ENCODE assay signal across 8 mouse cellular contexts in genomic region chr11:120784064-120784791, GRCm38 (mm10). TPM values are rescaled to one million over a fixed set of nuclear protein-coding genes. Genes with fewer than 3 reads are reported as not detected.
DNase-seq lines count a peak whose midpoint lies in the region; ATAC-seq and TF ChIP-seq lines count a peak whose summit lies in the region.

Gene Rfng, minus strand, starts transcription at chr11:120784207.
Gene Gps1, plus strand, starts transcription at chr11:120784272.

- peak; percentile 82 for DNase-seq in 3134 (ENCODE audit: extremely low read depth, insufficient read length, low spot score)
- DNase-seq in adrenal gland, postnatal 14 days: peak; percentile 91
- DNase-seq in embryonic facial prominence, embryonic 11.5 days (ENCODE audit: low spot score): peak; percentile 84
- peak; percentile 90 to 92 for DNase-seq in heart, adult 2 months
- DNase-seq in kidney, adult 8-10 months: peak; percentile 74 to 82
- peak; percentile 81 for DNase-seq in midbrain, postnatal 0 days (ENCODE audit: low spot score)
- peak; percentile 82 to 83 for DNase-seq in spleen, postnatal 36 days (ENCODE audit: low spot score in 2 of 2)

- H3K4me1 ChIP-seq in embryonic facial prominence, embryonic 11.5 days (ENCODE audit: control insufficient read depth, insufficient read depth, low read length): peaks cover 9% of the 10 kb centered on the region
- H3K4me1 ChIP-seq in heart, adult 2 months (ENCODE audit: control insufficient read depth, insufficient read depth, low read length): peaks cover 7% of the 10 kb centered on the region
- H3K4me1 ChIP-seq in limb, embryonic 15.5 days: peaks cover 26% of the 10 kb centered on the region
- peaks cover 9% of the 10 kb centered on the region; the same call in 1 of the 2 replicates for H3K4me1 ChIP-seq in midbrain, postnatal 0 days (ENCODE audit: insufficient read depth, low read length)

- H3K4me2 ChIP-seq in embryonic facial prominence, embryonic 11.5 days (ENCODE audit: low read depth, low read length): peak within 1 kb of the TSS; percentile 93
- peak within 1 kb of the TSS; percentile 90 for H3K4me2 ChIP-seq in limb, embryonic 15.5 days
- H3K4me2 ChIP-seq in midbrain, postnatal 0 days (ENCODE audit: low read depth, low read length, poor library complexity, severe bottlenecking): peak within 1 kb of the TSS; percentile 97

- no peaks in the 10 kb centered on the region for H3K9me3 ChIP-seq in embryonic facial prominence, embryonic 11.5 days (replicated peaks; ENCODE audit: control insufficient read depth, low read length)
- H3K9me3 ChIP-seq in limb, embryonic 15.5 days: no peaks in the 10 kb centered on the region
- no peaks in the 10 kb centered on the region for H3K9me3 ChIP-seq in midbrain, postnatal 0 days (ENCODE audit: low read length)

- TF ChIP-seq CTCF in heart, adult 2 months (IDR thresholded peaks at IDR 0.05): no peak
- TF ChIP-seq CTCF in midbrain, postnatal 0 days (IDR thresholded peaks at IDR 0.05): no peak

- intact Hi-C loops in heart, adult 2 months (cut with DNase I): no loop called here

- H3K27me3 ChIP-seq in embryonic facial prominence, embryonic 11.5 days (ENCODE audit: control insufficient read depth, insufficient read depth, low read length): no peaks in the 10 kb centered on the region
- H3K27me3 ChIP-seq in heart, adult 2 months (ENCODE audit: control insufficient read depth, insufficient read depth, low read length): no peaks in the 10 kb centered on the region
- H3K27me3 ChIP-seq in limb, embryonic 15.5 days: no peaks in the 10 kb centered on the region
- H3K27me3 ChIP-seq in midbrain, postnatal 0 days (ENCODE audit: insufficient read depth, low read length): no peaks in the 10 kb centered on the region

- H3K79me2 ChIP-seq in heart, adult 2 months (replicated peaks; ENCODE audit: control insufficient read depth, insufficient read depth, low read length): peaks cover 2% of the 10 kb centered on the region; the same call in 1 of the 2 replicates

- peak; percentile 79 for ATAC-seq in embryonic facial prominence, embryonic 11.5 days (replicated peaks; ENCODE audit: insufficient number of reproducible peaks, low FRiP score, low TSS enrichment, low read depth)
- ATAC-seq in limb, embryonic 15.5 days (ENCODE audit: insufficient number of reproducible peaks, low FRiP score, low TSS enrichment, low read depth): peak; percentile 68
- ATAC-seq in midbrain, postnatal 0 days (ENCODE audit: low FRiP score): peak; percentile 78

- WGBS in embryonic facial prominence, embryonic 11.5 days: under 1% methylated on average over 90 of the region's 107 CpGs
- WGBS in heart, adult 2 months: under 1% methylated on average over 86 of the region's 107 CpGs
- under 1% methylated on average over 96 of the region's 107 CpGs for WGBS in limb, embryonic 15.5 days
- 0% methylated on average over 56 of the region's 107 CpGs for WGBS in midbrain, postnatal 0 days

- TF ChIP-seq POLR2A in heart, adult 2 months (IDR thresholded peaks at IDR 0.05; ENCODE audit: insufficient read depth, low read depth, low read length): no peak

- H3K4me3 ChIP-seq in embryonic facial prominence, embryonic 11.5 days (ENCODE audit: low read depth, low read length): peak within 1 kb of the TSS; percentile 97
- peak within 1 kb of the TSS; percentile 77 for H3K4me3 ChIP-seq in heart, adult 2 months
- peak within 1 kb of the TSS; percentile 96 for H3K4me3 ChIP-seq in limb, embryonic 15.5 days
- H3K4me3 ChIP-seq in midbrain, postnatal 0 days (ENCODE audit: low read depth, low read length): peak within 1 kb of the TSS; percentile 84

- H3K36me3 ChIP-seq in embryonic facial prominence, embryonic 11.5 days (replicated peaks; ENCODE audit: control insufficient read depth, insufficient read depth, low read depth, low read length): peaks cover 5% of the 10 kb centered on the region
- H3K36me3 ChIP-seq in heart, adult 2 months (ENCODE audit: control insufficient read depth, insufficient read depth, low read length): no peaks in the 10 kb centered on the region
- H3K36me3 ChIP-seq in limb, embryonic 15.5 days: peaks cover 55% of the 10 kb centered on the region
- H3K36me3 ChIP-seq in midbrain, postnatal 0 days (ENCODE audit: insufficient read depth, low read length): peaks cover 35% of the 10 kb centered on the region

- TF ChIP-seq EP300 in heart, adult 2 months (IDR thresholded peaks at IDR 0.05; ENCODE audit: insufficient read depth, low read depth, low read length): no peak

- H3K9ac ChIP-seq in embryonic facial prominence, embryonic 11.5 days (replicated peaks; ENCODE audit: low read length): peak within 1 kb of the TSS; percentile 91
- H3K9ac ChIP-seq in heart, adult 2 months (ENCODE audit: low read depth, low read length): peak within 1 kb of the TSS; percentile 99
- peak within 1 kb of the TSS; percentile 85 for H3K9ac ChIP-seq in limb, embryonic 15.5 days
- H3K9ac ChIP-seq in midbrain, postnatal 0 days (replicated peaks; ENCODE audit: low read length, poor library complexity, severe bottlenecking): peak within 1 kb of the TSS; percentile 86

- H3K27ac ChIP-seq in embryonic facial prominence, embryonic 11.5 days (replicated peaks; ENCODE audit: low read depth, low read length): peak within 1 kb of the TSS; percentile 62
- H3K27ac ChIP-seq in heart, adult 2 months: peak within 1 kb of the TSS; percentile 88
- peak within 1 kb of the TSS; percentile 81 for H3K27ac ChIP-seq in limb, embryonic 15.5 days
- H3K27ac ChIP-seq in midbrain, postnatal 0 days (ENCODE audit: low read depth, low read length): peak within 1 kb of the TSS; percentile 82

RNA-seq across cellular contexts. Expression of gene Rfng, which starts in this region (rescaled TPM):
- total RNA-seq in adrenal gland, postnatal 14 days (2021): 18.5 and 18.6 TPM in 2 replicates
- polyA plus RNA-seq in embryonic facial prominence, embryonic 11.5 days (2014; fragmentation: Nextera tagmentation; extraction: Ambion mirVana): 16.2 and 21.2 TPM in 2 replicates
- total RNA-seq in heart, adult 2 months (2021): 10 to 100 TPM; 11.9 to 12.5 TPM
- polyA plus RNA-seq in heart, adult 2 months (2012; rRNA removed): 28.6 and 30.0 TPM in 2 replicates
- 50.7 TPM in 2 replicates for polyA plus RNA-seq in limb, embryonic 15.5 days (2015; fragmentation: Nextera tagmentation; extraction: Ambion mirVana)
- 86.5 and 106 TPM in 2 replicates for total RNA-seq in midbrain, postnatal 0 days (2014; rRNA removed)
- polyA plus RNA-seq in midbrain, postnatal 0 days (2015; fragmentation: Nextera tagmentation; extraction: Ambion mirVana): 130 and 138 TPM in 2 replicates

RNA-seq across cellular contexts. Expression of gene Gps1, which starts in this region (rescaled TPM):
- 101 and 107 TPM in 2 replicates for total RNA-seq in adrenal gland, postnatal 14 days (2021)
- polyA plus RNA-seq in embryonic facial prominence, embryonic 11.5 days (2014; fragmentation: Nextera tagmentation; extraction: Ambion mirVana): 262 and 276 TPM in 2 replicates
- total RNA-seq in heart, adult 2 months (2021): 10 to 100 TPM; 54.4 to 55.8 TPM
- polyA plus RNA-seq in heart, adult 2 months (2012; rRNA removed): 85.9 and 129 TPM in 2 replicates
- 205 and 207 TPM in 2 replicates for polyA plus RNA-seq in limb, embryonic 15.5 days (2015; fragmentation: Nextera tagmentation; extraction: Ambion mirVana)
- total RNA-seq in midbrain, postnatal 0 days (2014; rRNA removed): 252 and 262 TPM in 2 replicates
- polyA plus RNA-seq in midbrain, postnatal 0 days (2015; fragmentation: Nextera tagmentation; extraction: Ambion mirVana): 233 and 253 TPM in 2 replicates

Comparison
In these comparisons a context has a peak if more than half of its experiments do, and no peak if none do; other contexts are left out.
1. Peak in every context shown above with its lines: DNase-seq, ATAC-seq, H3K4me3 ChIP-seq and H3K27ac ChIP-seq.